Mouse (Mus musculus) CH12.LX (cell line): ENCODE measurements around the gene Zfp747.
"Not testable (repeated sequence)": the region's sequence is repeated elsewhere in the genome, so short reads cannot be mapped to it uniquely, and the experiment has no call there.

Experiments
- CHD1 ChIP-seq: IDR thresholded peaks from 2 replicates; pipeline ENCODE4 v1.6.1; 2012; ENCODE audit warnings: low read depth, low read length, improper control_type of control experiment, inconsistent platforms
- CTCF ChIP-seq, 2 experiments: IDR thresholded peaks in 1 of 2; conservative IDR thresholded peaks in 1 of 2; 2 replicates each; pipeline ENCODE4 v1.5.1; 2011 to 2012; ENCODE audit warnings: low read depth in 2 of 2, low read length in 2 of 2, improper control_type of control experiment in 1 of 2, inconsistent platforms in 1 of 2, mild to moderate bottlenecking in 1 of 2, moderate library complexity in 1 of 2
- EP300 ChIP-seq: IDR thresholded peaks from 2 replicates; pipeline ENCODE4 v1.6.1; 2011; ENCODE audit warnings: low read length, improper control_type of control experiment
- HCFC1 ChIP-seq: IDR thresholded peaks from 2 replicates; pipeline ENCODE4 v1.6.1; 2012; ENCODE audit warnings: low read depth, mild to moderate bottlenecking, inconsistent platforms, low read length, improper control_type of control experiment
- JUN ChIP-seq: IDR thresholded peaks from 2 replicates; pipeline ENCODE4 v1.6.1; 2011; ENCODE audit warnings: low read depth, mild to moderate bottlenecking, low read length, improper control_type of control experiment, moderate library complexity; ENCODE audit not compliant: insufficient read depth
- MAX ChIP-seq: IDR thresholded peaks from 2 replicates; pipeline ENCODE4 v1.6.1; 2011; ENCODE audit warnings: low read length, improper control_type of control experiment
- MXI1 ChIP-seq: IDR thresholded peaks from 2 replicates; pipeline ENCODE4 v1.6.1; 2011; ENCODE audit warnings: mild to moderate bottlenecking, low read depth, low read length, improper control_type of control experiment
- POLR2A ChIP-seq: IDR thresholded peaks from 2 replicates; pipeline ENCODE4 v1.6.1; 2011; ENCODE audit warnings: low read depth, mild to moderate bottlenecking, improper control_type of control experiment, low read length
- SMC3 ChIP-seq: IDR thresholded peaks from 2 replicates; pipeline ENCODE4 v1.6.1; 2011; ENCODE audit warnings: low read depth, low read length, improper control_type of control experiment
- UBTF ChIP-seq: IDR thresholded peaks from 2 replicates; pipeline ENCODE4 v1.6.1; 2012; ENCODE audit warnings: low read depth, mild to moderate bottlenecking, inconsistent platforms, low read length, improper control_type of control experiment, moderate library complexity
- USF1 ChIP-seq: IDR thresholded peaks from 2 replicates; pipeline ENCODE4 v1.6.1; 2014; ENCODE audit warnings: low read depth, mild to moderate bottlenecking, inconsistent platforms, low read length, improper control_type of control experiment
- ZC3H11A ChIP-seq: IDR thresholded peaks from 2 replicates; pipeline ENCODE4 v1.6.1; 2012; ENCODE audit warnings: low read depth, mild to moderate bottlenecking, inconsistent platforms, low read length, improper control_type of control experiment

DNA sequence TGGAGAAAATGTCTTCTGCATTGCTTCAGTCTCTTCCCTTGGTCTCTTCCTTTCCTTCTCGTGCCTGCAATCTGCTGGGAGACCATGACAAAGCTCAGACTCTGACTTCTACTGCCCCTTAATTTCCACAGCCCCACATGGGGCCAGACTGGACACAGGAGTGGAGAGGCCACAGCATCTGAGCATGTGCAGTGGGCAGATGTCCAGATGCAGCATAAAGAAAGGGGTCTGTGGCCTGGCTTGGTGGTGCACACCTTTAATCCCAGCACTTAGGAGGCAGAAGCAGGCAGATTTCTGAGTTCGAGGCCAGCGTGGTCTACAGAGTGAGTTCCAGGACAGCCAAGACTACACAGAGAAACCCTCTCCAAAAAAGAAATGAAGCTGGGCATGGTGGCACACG, 9.7 kb upstream of the Zfp747 start:
- not testable (repeated sequence) for TF ChIP-seq MXI1; UBTF; MAX; CTCF (conservative IDR thresholded peaks at IDR 0.05 in 1 of 2, IDR thresholded peaks at IDR 0.05 in 1 of 2; ENCODE audit: low read depth in 2 of 2, low read length in 2 of 2); EP300; POLR2A; HCFC1; CHD1; USF1; ZC3H11A; SMC3; JUN
